In genomic region chr3:123093640-123094361, GRCm38 (mm10) we compare ENCODE assay signal across 14 mouse cellular contexts. TPM values are rescaled to one million over a fixed set of nuclear protein-coding genes. Genes with fewer than 3 reads are reported as not detected.
A peak's percentile ranks its signal among the peaks of the same experiment; 100 is the strongest.
DNase-seq lines count a peak whose midpoint lies in the region; ATAC-seq and TF ChIP-seq lines count a peak whose summit lies in the region.
"Had no signal": no experiment of that assay in that cellular context is flagged by ENCODE, and none has a peak within 500 bp of the region (broad histone marks: within the 10 kb centered on the region; RNA-seq: fewer than 3 reads in every experiment).

No protein-coding gene starts in this region.

- peak overlapping the region; percentile 36 for H3K4me2 ChIP-seq in heart, embryonic 15.5 days
- H3K4me2 ChIP-seq in midbrain, embryonic 16.5 days (ENCODE audit: low read length): peak overlapping the region; percentile 26; the same call in 1 of the 2 replicates
- no peak overlapping the region for H3K4me2 ChIP-seq in midbrain, embryonic 15.5 days
- peak overlapping the region; percentile 37 for H3K4me2 ChIP-seq in limb, embryonic 14.5 days (replicated peaks; ENCODE audit: low read depth, low read length, severe bottlenecking)

- no peak for TF ChIP-seq POLR2A in limb, embryonic 14.5 days (IDR thresholded peaks at IDR 0.05; ENCODE audit: borderline replicate concordance, extremely low read depth, insufficient read depth, insufficient read length)

- peaks cover 19% of the 10 kb centered on the region for H3K4me1 ChIP-seq in heart, embryonic 15.5 days (replicated peaks)
- H3K4me1 ChIP-seq in midbrain, embryonic 16.5 days (ENCODE audit: control insufficient read depth, insufficient read depth, low read length): peaks cover 3% of the 10 kb centered on the region; the same call in 1 of the 2 replicates
- peaks cover 8% of the 10 kb centered on the region for H3K4me1 ChIP-seq in midbrain, embryonic 15.5 days
- peaks cover 13% of the 10 kb centered on the region for H3K4me1 ChIP-seq in limb, embryonic 14.5 days (ENCODE audit: control insufficient read depth, insufficient read depth, low read length)

- no peaks in the 10 kb centered on the region for H3K27me3 ChIP-seq in heart, embryonic 15.5 days
- H3K27me3 ChIP-seq in midbrain, embryonic 16.5 days (ENCODE audit: control insufficient read depth, insufficient read depth, low read depth, low read length): no peaks in the 10 kb centered on the region
- H3K27me3 ChIP-seq in midbrain, embryonic 15.5 days (replicated peaks): no peaks in the 10 kb centered on the region
- H3K27me3 ChIP-seq in limb, embryonic 14.5 days (ENCODE audit: control insufficient read depth, insufficient read depth, low read length): no peaks in the 10 kb centered on the region

- no peak for DNase-seq in heart, postnatal 4 days
- no peak for DNase-seq in limb, embryonic 14.5 days (ENCODE audit: low spot score)
- DNase-seq in yolk sac, embryonic 10.5 days (ENCODE audit: low spot score): peak; percentile 43
- DNase-seq in layer of hippocampus, postnatal 10 days (ENCODE audit: low spot score in 2 of 2): no peak
- DNase-seq in MN1 (ENCODE audit: low spot score): no peak
- DNase-seq: right cerebral cortex, postnatal 4 days; thymus, postnatal 4 days had no signal

- no peaks in the 10 kb centered on the region for H3K36me3 ChIP-seq in heart, embryonic 15.5 days
- H3K36me3 ChIP-seq in midbrain, embryonic 16.5 days (ENCODE audit: control insufficient read depth, insufficient read depth, low read length): no peaks in the 10 kb centered on the region
- no peaks in the 10 kb centered on the region for H3K36me3 ChIP-seq in midbrain, embryonic 15.5 days (replicated peaks)
- H3K36me3 ChIP-seq in limb, embryonic 14.5 days (ENCODE audit: control insufficient read depth, insufficient read depth, low read length): no peaks in the 10 kb centered on the region

- no peak for ATAC-seq in heart, embryonic 15.5 days (replicated peaks; ENCODE audit: insufficient number of reproducible peaks, insufficient read depth, low FRiP score, low read depth)
- peak; percentile 46; the same call in 1 of the 2 replicates for ATAC-seq in midbrain, embryonic 16.5 days
- no peak for ATAC-seq in midbrain, embryonic 15.5 days (replicated peaks)
- no peak for ATAC-seq in limb, embryonic 14.5 days (ENCODE audit: low FRiP score, low read depth)

- H3K27ac ChIP-seq in heart, embryonic 15.5 days: peak overlapping the region; percentile 87
- H3K27ac ChIP-seq in midbrain, embryonic 16.5 days (ENCODE audit: low read length): no peak overlapping the region
- H3K27ac ChIP-seq in midbrain, embryonic 15.5 days: no peak overlapping the region
- peak overlapping the region; percentile 43; the same call in 1 of the 2 replicates for H3K27ac ChIP-seq in limb, embryonic 14.5 days (replicated peaks; ENCODE audit: low read depth, low read length)

- no peak overlapping the region for H3K9ac ChIP-seq in heart, embryonic 15.5 days
- H3K9ac ChIP-seq in midbrain, embryonic 16.5 days (ENCODE audit: low read depth, low read length): no peak overlapping the region
- no peak overlapping the region for H3K9ac ChIP-seq in midbrain, embryonic 15.5 days
- no peak overlapping the region for H3K9ac ChIP-seq in limb, embryonic 14.5 days (ENCODE audit: low read depth, low read length, severe bottlenecking)

- H3K4me3 ChIP-seq in heart, embryonic 15.5 days: no peak overlapping the region
- no peak overlapping the region for H3K4me3 ChIP-seq in midbrain, embryonic 16.5 days (ENCODE audit: low read depth, low read length)
- H3K4me3 ChIP-seq in midbrain, embryonic 15.5 days: no peak overlapping the region
- 0 out of 2 replicates have a peak overlapping the region, but pooled peaks have one; percentile 5 for H3K4me3 ChIP-seq in limb, embryonic 14.5 days (replicated peaks; ENCODE audit: low read length)
- H3K4me3 ChIP-seq: erythroblast, embryonic 14.5 days; myocyte had no signal

- no peaks in the 10 kb centered on the region for H3K9me3 ChIP-seq in heart, embryonic 15.5 days (replicated peaks)
- H3K9me3 ChIP-seq in midbrain, embryonic 16.5 days (replicated peaks; ENCODE audit: control insufficient read depth, low read length, poor library complexity, severe bottlenecking): no peaks in the 10 kb centered on the region
- H3K9me3 ChIP-seq in midbrain, embryonic 15.5 days: no peaks in the 10 kb centered on the region
- H3K9me3 ChIP-seq in limb, embryonic 14.5 days (ENCODE audit: control insufficient read depth, low read length): no peaks in the 10 kb centered on the region

- 66% methylated on average over 11 of the region's 11 CpGs for WGBS in heart, embryonic 15.5 days
- 75% methylated on average over 11 of the region's 11 CpGs for WGBS in midbrain, embryonic 16.5 days
- WGBS in midbrain, embryonic 15.5 days: 78% methylated on average over 11 of the region's 11 CpGs
- 38% methylated on average over 11 of the region's 11 CpGs for WGBS in limb, embryonic 14.5 days

RNA-seq across cellular contexts. Expression of gene Myoz2, which starts 59.0 kb away (rescaled TPM):
- 178 and 261 TPM in 2 replicates for polyA plus RNA-seq in heart, embryonic 15.5 days (2015; fragmentation: Nextera tagmentation; extraction: Ambion mirVana)
- total RNA-seq in heart, postnatal 4 days (2021): 100 to 1,000 TPM; 792 to 841 TPM
- polyA plus RNA-seq in midbrain, embryonic 16.5 days (2015; fragmentation: Nextera tagmentation; extraction: Ambion mirVana): not detected in 2 replicates
- not detected in 2 replicates for polyA plus RNA-seq in midbrain, embryonic 15.5 days (2015; fragmentation: Nextera tagmentation; extraction: Ambion mirVana)
- 13.9 and 20.2 TPM in 2 replicates for polyA plus RNA-seq in limb, embryonic 14.5 days (2012; rRNA removed)
- polyA plus RNA-seq in limb, embryonic 14.5 days (2014; fragmentation: Nextera tagmentation; extraction: Ambion mirVana): 20.2 and 34.6 TPM in 2 replicates
- total RNA-seq in layer of hippocampus, postnatal 10 days (2021): not detected
- total RNA-seq: granulocyte monocyte progenitor cell, adult 5-6 weeks; left cerebral cortex, postnatal 14 days had no signal
- polyA plus RNA-seq: erythroblast, embryonic 14.5 days had no signal

Comparison
In these comparisons a context has a peak if more than half of its experiments do, and no peak if none do; other contexts are left out.
1. H3K27ac ChIP-seq: peak in heart, embryonic 15.5 days (single experiment) and limb, embryonic 14.5 days (single experiment); none in midbrain, embryonic 16.5 days (single experiment) and midbrain, embryonic 15.5 days (single experiment).
2. RNA of gene Myoz2, which starts 59.0 kb away (polyA plus RNA-seq): 178 to 261 TPM in heart, embryonic 15.5 days and 13.9 to 34.6 TPM in limb, embryonic 14.5 days; not detected in midbrain, embryonic 15.5 days and not detected in midbrain, embryonic 16.5 days; every median in the first group is over 10 times any median in the second.